Mouse (Mus musculus): ENCODE data around the gene Gnpnat1.
"Not testable (repeated sequence)": the region's sequence is repeated elsewhere in the genome, so short reads cannot be mapped to it uniquely, and the experiment has no call there.

Gene Gnpnat1

GRCm38 (mm10) chr14:45404813-45405212 lies at the start of gene Gnpnat1:
Gnpnat1 (minus strand) TSS chr14:45404913.
- DNase-seq (ENCODE audit: low spot score in 2 of 2), result not testable (repeated sequence)

- no peak for DNase-seq (ENCODE audit: low spot score in 2 of 2)
Measured at GRCm38 (mm10) chr14:45453538-45454233, 49.0 kb upstream of the Gnpnat1 start.

GRCm38 (mm10) chr14:45452861-45453512 lies 48.3 kb upstream of the Gnpnat1 start:
- DNase-seq (ENCODE audit: low spot score in 2 of 2), result no peak

DNA sequence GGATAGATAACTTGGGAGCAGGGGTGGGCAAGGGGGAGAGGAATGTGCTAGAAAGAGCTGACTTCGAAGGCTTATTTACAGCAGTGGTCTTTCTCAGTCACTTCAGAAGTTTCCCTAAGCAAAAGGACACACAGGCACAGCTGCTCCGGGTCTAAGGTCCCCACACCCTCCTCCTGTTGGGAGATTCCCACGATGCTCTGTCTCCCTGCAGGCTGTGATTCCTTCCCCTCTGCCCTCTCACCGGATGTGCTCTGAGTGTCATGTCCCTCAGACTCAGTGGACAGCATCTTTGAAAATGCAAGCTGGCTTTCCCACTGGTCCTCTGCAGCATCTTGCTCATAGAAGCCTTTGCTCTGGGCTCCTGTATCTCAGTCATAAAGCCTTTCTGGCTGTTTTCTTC lies 47.4 kb upstream of the Gnpnat1 start:
- no peak for DNase-seq (ENCODE audit: low spot score in 2 of 2)

DNA sequence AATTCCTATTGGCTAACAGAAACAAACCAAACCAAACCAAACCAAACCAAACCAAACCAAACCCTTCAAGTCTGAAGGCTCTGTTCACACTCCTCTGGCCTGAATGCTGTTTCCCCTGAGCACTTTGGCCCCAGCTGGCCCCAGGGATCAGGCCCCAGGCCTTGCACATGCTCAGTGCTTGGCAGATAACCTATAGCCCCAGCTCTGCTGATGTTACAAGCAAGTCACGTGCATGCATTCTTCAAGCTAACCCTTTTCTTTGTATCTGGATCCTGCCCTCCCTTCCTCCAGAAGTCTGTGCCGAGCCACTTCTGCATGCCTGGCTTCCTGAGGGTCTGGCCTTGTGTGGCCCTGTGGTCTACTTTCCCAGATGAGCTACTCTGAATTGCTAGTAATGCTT lies 46.4 kb upstream of the Gnpnat1 start:
- DNase-seq (ENCODE audit: low spot score in 2 of 2), result no peak

- no peak for DNase-seq (ENCODE audit: low spot score in 2 of 2)
Measured at GRCm38 (mm10) chr14:45446777-45447176, 42.1 kb upstream of the Gnpnat1 start.

GRCm38 (mm10) chr14:45445445-45445844 lies 40.7 kb upstream of the Gnpnat1 start:
- no peak for DNase-seq (ENCODE audit: low spot score in 2 of 2)

GRCm38 (mm10) chr14:45444870-45445269 lies 40.2 kb upstream of the Gnpnat1 start:
- DNase-seq (ENCODE audit: low spot score in 2 of 2), result no peak

DNA sequence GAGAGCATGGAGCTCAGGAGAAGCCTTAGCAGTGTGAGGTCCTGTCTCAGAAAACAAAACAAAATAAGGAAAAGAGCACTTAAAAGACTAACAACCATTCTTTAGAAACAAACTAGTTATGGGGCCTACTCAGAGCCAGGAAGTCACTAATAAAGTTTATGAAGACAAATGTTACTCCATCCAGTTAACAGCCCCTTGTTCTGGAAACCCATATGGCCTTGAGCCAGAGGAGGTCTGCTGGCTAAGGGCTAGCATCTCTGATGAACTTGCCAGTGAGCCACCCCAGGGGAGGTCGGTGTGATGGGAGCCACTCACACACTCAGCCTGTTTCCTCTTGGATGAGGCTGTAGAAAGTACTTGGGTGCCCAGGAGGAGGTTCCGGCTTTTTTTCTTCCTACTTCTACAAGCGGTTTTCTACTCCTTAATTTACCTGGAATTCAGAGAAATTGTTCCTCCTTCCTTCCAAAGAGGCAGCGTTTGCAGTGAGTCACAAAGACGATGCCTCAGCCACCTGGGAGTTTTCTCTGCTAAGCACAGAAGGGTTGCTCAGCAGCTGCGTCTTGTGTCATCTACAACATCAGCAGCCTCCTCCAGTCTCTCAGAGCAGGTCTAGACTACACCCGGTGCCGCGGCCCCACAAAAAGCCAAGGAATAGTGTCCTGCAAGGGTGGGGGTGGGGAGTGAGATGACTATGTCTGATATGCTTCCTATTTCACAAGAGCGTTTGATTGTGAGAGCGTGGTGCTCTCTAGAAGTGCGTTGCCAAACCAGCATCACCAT lies 38.3 kb upstream of the Gnpnat1 start:
- DNase-seq (ENCODE audit: low spot score in 2 of 2), result no peak

- no peak for DNase-seq (ENCODE audit: low spot score in 2 of 2)
Measured at GRCm38 (mm10) chr14:45441291-45441690, 36.6 kb upstream of the Gnpnat1 start.

DNA sequence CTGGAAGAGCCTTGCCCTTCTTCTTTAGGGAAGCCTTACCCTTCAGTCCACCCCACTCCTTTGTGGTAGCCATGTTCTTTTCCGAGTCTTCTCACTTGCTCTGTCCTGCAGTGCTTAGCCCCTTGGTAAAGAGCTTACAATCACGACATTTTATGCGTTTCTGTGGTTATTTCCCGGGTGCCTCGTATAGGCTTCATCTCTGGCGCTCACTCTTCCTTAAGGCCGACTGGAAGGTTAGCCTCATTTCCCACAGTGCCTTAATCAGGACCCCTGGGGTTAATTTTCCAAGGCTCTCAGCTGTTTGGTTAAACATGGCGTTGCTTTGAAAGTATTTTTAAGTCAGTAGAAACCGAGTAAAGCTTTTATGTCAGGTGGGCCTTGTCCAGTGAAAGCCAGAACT lies 34.7 kb upstream of the Gnpnat1 start:
- DNase-seq (ENCODE audit: low spot score in 2 of 2), result no peak

DNA sequence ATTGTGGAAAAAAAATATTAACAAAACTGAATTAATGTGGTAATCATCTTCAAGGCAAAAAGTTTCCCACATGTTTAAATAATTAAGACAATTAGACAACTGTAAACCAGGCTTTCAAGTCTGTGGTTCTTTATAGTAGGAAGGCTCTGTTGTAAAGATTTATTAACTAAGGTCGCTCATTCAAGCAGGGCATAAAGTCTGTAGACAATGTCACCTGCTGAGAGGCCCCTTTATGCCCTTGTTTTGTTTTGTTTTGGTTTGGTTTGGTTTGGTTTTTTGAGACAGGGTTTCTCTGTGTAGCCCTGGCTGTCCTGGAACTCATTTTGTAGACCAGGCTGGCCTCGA lies 34.2 kb upstream of the Gnpnat1 start:
- no peak for DNase-seq (ENCODE audit: low spot score in 2 of 2)

GRCm38 (mm10) chr14:45438250-45438930 lies 33.7 kb upstream of the Gnpnat1 start:
- no peak for DNase-seq (ENCODE audit: low spot score in 2 of 2)

- DNase-seq (ENCODE audit: low spot score in 2 of 2), result no peak
Measured at GRCm38 (mm10) chr14:45434220-45434619, 29.5 kb upstream of the Gnpnat1 start.

DNA sequence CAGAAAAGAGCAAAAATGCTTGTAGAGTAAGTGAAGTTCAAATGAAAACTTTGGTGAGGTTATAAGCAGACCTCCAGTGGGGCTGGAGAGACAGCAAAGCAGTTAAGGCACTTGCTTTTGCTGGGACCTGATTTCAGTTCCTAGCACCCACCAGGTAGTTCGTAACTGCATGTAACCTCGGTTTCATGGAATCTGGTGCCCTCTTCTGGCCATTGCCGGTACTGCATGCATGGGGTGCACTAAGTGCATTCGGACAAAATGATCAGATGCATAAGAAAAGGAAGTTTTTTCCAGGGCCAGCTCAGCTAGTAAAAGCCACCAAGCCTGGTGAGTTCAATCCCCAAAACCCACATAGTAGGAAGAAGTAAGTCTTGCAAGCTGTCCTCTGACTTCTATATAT lies 27.3 kb upstream of the Gnpnat1 start:
- DNase-seq (ENCODE audit: low spot score in 2 of 2), result no peak

DNA sequence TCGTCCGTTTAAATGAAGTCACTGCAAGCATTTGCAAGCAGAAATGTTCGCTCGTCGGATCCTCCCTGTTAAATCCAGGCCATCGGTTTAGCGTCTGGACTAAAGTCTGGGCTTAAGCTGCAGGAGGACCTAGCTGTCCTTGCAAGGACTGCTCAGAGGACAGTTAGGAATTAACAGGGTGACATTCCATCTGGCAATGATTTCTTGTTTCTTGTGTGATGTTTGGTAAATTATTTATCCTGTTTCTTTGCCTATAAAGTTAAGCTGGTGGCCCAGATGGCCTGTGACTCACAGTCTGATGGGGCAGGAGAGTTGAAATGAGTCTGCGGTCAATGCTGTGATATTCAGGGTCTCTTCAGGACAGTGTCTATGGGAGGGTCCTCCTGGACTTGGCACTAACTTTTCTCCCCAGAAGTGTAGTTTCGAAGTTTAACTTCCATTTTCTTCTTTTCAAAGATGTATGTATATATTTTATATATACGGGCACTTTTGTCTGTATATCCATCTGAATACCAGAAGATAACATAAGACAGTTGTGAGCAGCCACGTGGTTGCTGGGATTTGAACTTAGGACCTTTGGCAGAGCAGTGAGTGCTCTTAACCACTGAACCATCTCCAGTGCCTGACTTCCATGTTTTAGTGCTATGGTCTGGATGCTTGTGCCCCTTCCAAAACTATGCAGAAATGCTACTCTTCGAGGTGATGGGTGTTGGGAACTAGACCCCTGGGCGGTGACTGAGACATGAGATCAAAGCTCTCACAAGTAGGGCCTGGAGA lies 25.5 kb upstream of the Gnpnat1 start:
- no peak for DNase-seq (ENCODE audit: low spot score in 2 of 2)

DNA sequence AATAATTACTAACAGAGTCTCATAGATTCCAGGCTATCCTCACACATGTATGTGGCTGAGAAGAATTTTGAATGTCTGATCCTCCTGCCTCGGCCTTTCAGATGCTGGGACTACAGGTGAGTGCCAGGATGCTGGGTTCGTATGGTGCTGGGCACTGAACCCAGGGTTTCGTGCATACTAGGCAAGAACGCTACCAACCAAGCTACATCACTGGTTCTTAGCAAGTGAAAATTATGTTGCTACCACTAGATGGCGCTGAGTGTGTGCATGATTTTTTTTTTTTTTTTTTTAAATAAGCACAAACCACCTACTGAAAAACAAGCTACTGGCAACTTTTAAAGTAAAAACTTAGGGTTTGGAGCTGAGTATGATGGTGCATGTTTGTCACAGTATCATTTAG lies 18.5 kb upstream of the Gnpnat1 start:
- peak; percentile 37 to 39 for DNase-seq (ENCODE audit: low spot score in 2 of 2)

- peak in 1 of 2 experiments; percentile 31 for DNase-seq (ENCODE audit: low spot score in 2 of 2)
Measured at GRCm38 (mm10) chr14:45422371-45422770, 17.7 kb upstream of the Gnpnat1 start.

- no peak for DNase-seq (ENCODE audit: low spot score in 2 of 2)
Measured at GRCm38 (mm10) chr14:45419323-45419722, 14.6 kb upstream of the Gnpnat1 start.

GRCm38 (mm10) chr14:45418553-45418952 lies 13.8 kb upstream of the Gnpnat1 start:
- DNase-seq (ENCODE audit: low spot score in 2 of 2), result no peak

DNA sequence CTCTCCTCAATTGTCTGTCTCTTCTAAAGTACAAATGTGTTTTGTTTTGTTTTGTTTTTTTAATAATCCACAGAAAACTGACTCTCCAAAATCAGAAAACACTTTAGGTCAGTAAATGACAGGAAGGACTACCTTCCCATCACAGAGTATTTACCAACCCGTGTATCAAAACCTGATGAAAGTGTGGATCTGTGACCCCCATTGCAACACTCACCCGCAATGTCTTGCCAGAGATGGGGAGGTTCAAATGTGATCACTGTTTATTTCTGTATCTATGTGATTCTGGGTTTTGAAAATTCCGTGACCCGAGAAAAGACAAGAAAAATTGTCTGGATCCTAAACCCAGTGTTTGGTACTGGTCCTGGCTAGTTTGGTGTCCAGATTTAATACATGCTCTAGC lies 11.6 kb upstream of the Gnpnat1 start:
- no peak for DNase-seq (ENCODE audit: low spot score in 2 of 2)

DNA sequence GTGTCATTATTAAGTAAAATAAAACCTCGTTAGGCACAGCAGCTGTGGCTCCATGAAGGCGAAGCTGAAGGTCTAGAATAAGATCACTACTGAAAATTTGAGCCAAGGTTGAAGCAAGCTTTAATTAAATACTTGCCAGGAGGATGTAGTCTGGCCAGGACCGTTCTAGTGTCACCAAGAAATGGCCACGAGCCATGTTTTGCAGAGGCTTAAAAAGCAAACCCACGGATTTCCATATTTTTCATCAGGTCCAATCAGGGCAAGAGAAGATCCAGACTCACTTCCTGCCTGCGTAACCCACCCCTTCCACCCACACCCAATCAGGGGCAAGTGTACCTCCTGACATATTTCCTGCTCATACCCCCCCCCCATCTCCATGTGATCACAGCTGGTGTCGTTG lies 1.1 kb downstream of the Gnpnat1 start:
- no peak for DNase-seq (ENCODE audit: low spot score in 2 of 2)

Measured in right cerebral cortex, postnatal 10 days (tissue).